Mouse (Mus musculus): ENCODE measurements around the gene Neurl1a. TPM values are rescaled to one million over a fixed set of nuclear protein-coding genes. Genes with fewer than 3 reads are reported as not detected.

Gene Neurl1a
- polyA plus RNA-seq, 1 experiment from 2014 or later = 1.5 TPM

- ATAC-seq = peak; percentile 70
- Histone ChIP-seq H3K4me1 (ENCODE audit: insufficient read depth, low read depth, low read length) (peaks cover 32% of the 10 kb centered on the region), H3K4me3 (ENCODE audit: low read depth, low read length) (no peak overlapping the region), H3K36me3 (ENCODE audit: insufficient read depth, low read length) (0 out of 2 replicates have a peak, but pooled peaks cover 4% of the 10 kb centered on the region), H3K9ac (replicated peaks; ENCODE audit: low read depth) (no peak overlapping the region), H3K27ac (ENCODE audit: low read length) (peak overlapping the region; percentile 78), H3K27me3 (replicated peaks; ENCODE audit: insufficient read depth, low read length) (no peaks in the 10 kb centered on the region), H3K4me2 (replicated peaks; ENCODE audit: low read depth, low read length) (no peak overlapping the region), H3K9me3 (ENCODE audit: low read length) (no peaks in the 10 kb centered on the region)
- TF ChIP-seq CTCF (IDR thresholded peaks at IDR 0.05) = no peak
- TF ChIP-seq EP300 (IDR thresholded peaks at IDR 0.05) = no peak; the same call in 1 of the 2 replicates
- 9% methylated on average over 19 of the region's 19 CpGs for WGBS
- peak; percentile 90 for DNase-seq (ENCODE audit: low spot score)
Measured at GRCm38 (mm10) chr19:47301303-47302190, 122.9 kb downstream of the Neurl1a start.

- ATAC-seq (peak; percentile 49), DNase-seq (ENCODE audit: low spot score) (peak; percentile 83)
- H3K9ac ChIP-seq (replicated peaks; ENCODE audit: low read depth) = no peak overlapping the region
- WGBS = 31% methylated on average over 21 of the region's 21 CpGs
- TF ChIP-seq EP300 (IDR thresholded peaks at IDR 0.05) (no peak), CTCF (IDR thresholded peaks at IDR 0.05) (no peak)
- no peaks in the 10 kb centered on the region for H3K9me3 ChIP-seq (ENCODE audit: low read length)
- H3K27ac ChIP-seq (ENCODE audit: low read length) = peak overlapping the region; percentile 78
- no peak overlapping the region for H3K4me3 ChIP-seq (ENCODE audit: low read depth, low read length)
- H3K27me3 ChIP-seq (replicated peaks; ENCODE audit: insufficient read depth, low read length) = no peaks in the 10 kb centered on the region
- H3K4me2 ChIP-seq (replicated peaks; ENCODE audit: low read depth, low read length) = no peak overlapping the region
- peaks cover 32% of the 10 kb centered on the region for H3K4me1 ChIP-seq (ENCODE audit: insufficient read depth, low read depth, low read length)
- H3K36me3 ChIP-seq (ENCODE audit: insufficient read depth, low read length) = 0 out of 2 replicates have a peak, but pooled peaks cover 4% of the 10 kb centered on the region
Measured at GRCm38 (mm10) chr19:47302191-47302852, 123.7 kb downstream of the Neurl1a start.

GRCm38 (mm10) chr19:47303128-47303527, 124.5 kb downstream of the Neurl1a start:
- peak overlapping the region; percentile 78; the same call in 1 of the 2 replicates for H3K27ac ChIP-seq (ENCODE audit: low read length)
- no peak for TF ChIP-seq EP300 (IDR thresholded peaks at IDR 0.05)
- no peak for TF ChIP-seq CTCF (IDR thresholded peaks at IDR 0.05)
- ATAC-seq (peak; percentile 13), DNase-seq (ENCODE audit: low spot score) (peak; percentile 64)
- H3K4me3 ChIP-seq (ENCODE audit: low read depth, low read length) = no peak overlapping the region
- 0 out of 2 replicates have a peak, but pooled peaks cover 4% of the 10 kb centered on the region for H3K36me3 ChIP-seq (ENCODE audit: insufficient read depth, low read length)
- peaks cover 32% of the 10 kb centered on the region for H3K4me1 ChIP-seq (ENCODE audit: insufficient read depth, low read depth, low read length)
- H3K27me3 ChIP-seq (replicated peaks; ENCODE audit: insufficient read depth, low read length) = no peaks in the 10 kb centered on the region
- H3K4me2 ChIP-seq (replicated peaks; ENCODE audit: low read depth, low read length) = no peak overlapping the region
- WGBS = 65% methylated on average over 10 of the region's 10 CpGs
- H3K9me3 ChIP-seq (ENCODE audit: low read length) = no peaks in the 10 kb centered on the region
- H3K9ac ChIP-seq (replicated peaks; ENCODE audit: low read depth) = no peak overlapping the region

- Histone ChIP-seq H3K36me3 (ENCODE audit: insufficient read depth, low read length) (0 out of 2 replicates have a peak, but pooled peaks cover 4% of the 10 kb centered on the region), H3K9ac (replicated peaks; ENCODE audit: low read depth) (no peak overlapping the region), H3K9me3 (ENCODE audit: low read length) (no peaks in the 10 kb centered on the region), H3K4me2 (replicated peaks; ENCODE audit: low read depth, low read length) (no peak overlapping the region), H3K27me3 (replicated peaks; ENCODE audit: insufficient read depth, low read length) (no peaks in the 10 kb centered on the region), H3K4me1 (ENCODE audit: insufficient read depth, low read depth, low read length) (peaks cover 32% of the 10 kb centered on the region), H3K4me3 (ENCODE audit: low read depth, low read length) (no peak overlapping the region), H3K27ac (ENCODE audit: low read length) (no peak overlapping the region)
- WGBS = 82% methylated on average over 5 of the region's 5 CpGs
- ATAC-seq (no peak), DNase-seq (ENCODE audit: low spot score) (no peak)
- TF ChIP-seq CTCF (IDR thresholded peaks at IDR 0.05) (no peak), EP300 (IDR thresholded peaks at IDR 0.05) (no peak)
Measured at GRCm38 (mm10) chr19:47304170-47304745, 125.6 kb downstream of the Neurl1a start.

- ATAC-seq (no peak), DNase-seq (ENCODE audit: low spot score) (no peak)
- H3K27me3 ChIP-seq (replicated peaks; ENCODE audit: insufficient read depth, low read length) = no peaks in the 10 kb centered on the region
- WGBS = 71% methylated on average over 10 of the region's 10 CpGs
- H3K27ac ChIP-seq (ENCODE audit: low read length) = no peak overlapping the region
- no peak overlapping the region for H3K4me2 ChIP-seq (replicated peaks; ENCODE audit: low read depth, low read length)
- no peak overlapping the region for H3K4me3 ChIP-seq (ENCODE audit: low read depth, low read length)
- no peak overlapping the region for H3K9ac ChIP-seq (replicated peaks; ENCODE audit: low read depth)
- TF ChIP-seq EP300 (IDR thresholded peaks at IDR 0.05) (no peak), CTCF (IDR thresholded peaks at IDR 0.05) (no peak)
- peaks cover 32% of the 10 kb centered on the region for H3K4me1 ChIP-seq (ENCODE audit: insufficient read depth, low read depth, low read length)
- no peaks in the 10 kb centered on the region for H3K36me3 ChIP-seq (ENCODE audit: insufficient read depth, low read length)
- H3K9me3 ChIP-seq (ENCODE audit: low read length) = no peaks in the 10 kb centered on the region
Measured at GRCm38 (mm10) chr19:47305401-47305800, 126.8 kb downstream of the Neurl1a start.

Data from lung, postnatal 0 days (tissue).